Mouse (Mus musculus) Patski (cell line): Measurements from ENCODE around the gene Timm10. TPM values are rescaled to one million over a fixed set of nuclear protein-coding genes. Genes with fewer than 3 reads are reported as not detected.
A peak's percentile ranks its signal among the peaks of the same experiment; 100 is the strongest.

Experiments used
- ATAC-seq: fragments of 100-300 bp; one replicate; pipeline ENCODE4 v1.8.0; 2021
- CTCF ChIA-PET: fragments of 350-600 bp; sonication (Branson Sonifier 250); formaldehyde crosslinking; loops from one replicate; lab custom pipeline; 2022; ENCODE audit warnings: inconsistent platforms; lab: Charles Lee
- POLR2A ChIA-PET: fragments of 350-600 bp; sonication (Branson Sonifier 250); formaldehyde crosslinking; loops from one replicate; lab custom pipeline; 2022; ENCODE audit warnings: antibody characterized with exemption, inconsistent platforms; lab: Charles Lee
- DNase-seq: peaks from one replicate; pipeline ENCODE4 v3.0.0-alpha.2; 2011; ENCODE audit warnings: low read depth, low spot score
- H3K27me3 ChIP-seq: fragments of 371-371 bp; one replicate; pipeline ENCODE4 v1.5.1; 2021
- CTCF ChIP-seq: fragments of 100-300 bp; IDR thresholded peaks from one replicate; pipeline ENCODE4 v1.5.1; 2021
- in situ Hi-C: fragments of 300-500 bp; cut with MboI; formaldehyde crosslinking; loops from 3 replicates; pipeline ENCODE4 v1.11.1; 2018; ENCODE audit warnings: low pct_unique_long_range_greater_than_20kb, mixed read lengths
- polyA plus RNA-seq: library from polyadenylated mRNA; unstranded; gene quantifications from one replicate; pipeline ENCODE4 v1.2.3, GENCODE M21; 2021

The Timm10 gene
- polyA plus RNA-seq, 1 experiment from 2014 or later, result 56.5 TPM

DNA sequence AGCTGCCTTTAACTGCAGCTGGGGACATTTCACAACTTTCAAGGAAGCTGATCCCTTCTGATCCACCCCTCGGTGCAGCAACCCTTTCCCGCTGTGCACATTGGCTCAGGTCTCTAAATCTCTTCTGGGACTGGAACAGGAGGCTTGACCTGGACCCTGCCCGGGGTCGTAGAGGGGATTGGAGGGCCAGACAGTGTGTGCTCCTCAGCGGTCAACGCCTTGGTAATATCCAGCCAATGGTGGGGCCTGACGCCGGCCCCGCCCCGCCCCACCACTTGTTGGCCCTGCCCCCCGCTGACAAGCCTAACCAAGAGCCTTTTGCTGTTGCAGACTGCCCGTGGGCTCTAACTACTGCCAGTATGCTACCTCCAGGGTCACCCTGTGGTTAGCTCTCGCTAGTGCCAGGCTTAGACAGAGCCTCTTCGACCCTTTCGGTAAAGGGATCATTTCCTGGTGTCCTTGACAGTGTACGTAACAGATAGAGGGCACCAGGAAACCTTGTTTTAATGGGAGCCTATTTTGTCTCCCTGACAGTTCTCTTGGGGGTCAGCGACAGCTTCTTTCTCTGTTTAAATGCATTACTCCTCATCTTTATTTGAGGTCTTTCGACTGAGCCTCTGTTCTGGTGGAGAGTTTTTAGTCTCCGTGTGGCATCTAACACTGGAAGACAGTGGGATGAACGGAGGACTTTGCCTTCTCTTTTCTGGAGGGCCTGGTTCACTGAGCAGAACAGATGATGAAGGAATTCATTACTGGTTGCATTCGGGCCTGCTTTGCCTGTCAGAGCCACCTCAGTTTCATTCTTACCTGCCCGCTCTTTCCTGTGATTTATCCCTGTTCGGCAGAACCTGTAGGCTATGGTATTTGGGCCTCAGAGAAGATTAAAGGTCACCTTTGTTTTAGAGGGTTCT lies 24.6 kb downstream of the Timm10 start:
- no peak for DNase-seq
- ATAC-seq, result no peak

GRCm38 (mm10) chr2:84855732-84856131 lies 28.9 kb downstream of the Timm10 start:
- ChIA-PET CTCF (interaction anchor here (0.7 to 6.6 kb wide), 9 partner anchors 9 to 126 kb away, joined by 3 to 71 read pairs (median 6); partner anchors contain the start of genes Slc43a1 and Smtnl1), POLR2A (interaction anchor here (0.6 kb wide), 1 partner anchor 26 kb away, joined by 4 read pairs; no protein-coding TSS in a partner anchor)
- peak; percentile 64 for ATAC-seq

More for the DNA sequence above, 24.6 kb downstream of the Timm10 start:
- no peaks in the 10 kb centered on the region for H3K27me3 ChIP-seq
- ChIA-PET POLR2A (no interaction called here), CTCF (interaction anchor here (0.8 to 5.3 kb wide), 3 partner anchors 16 to 20 kb away, joined by 3 to 44 read pairs (median 3); no protein-coding TSS in a partner anchor)
- TF ChIP-seq CTCF, result no peak
- in situ Hi-C loops, result no loop called here

GRCm38 (mm10) chr2:84858551-84858950 lies 31.8 kb downstream of the Timm10 start:
- ATAC-seq, result peak; percentile 51
- CTCF ChIA-PET, result interaction anchor here (1.3 to 6.6 kb wide), 2 partner anchors 9 to 28 kb away, joined by 5 to 71 read pairs; no protein-coding TSS in a partner anchor
- no peaks in the 10 kb centered on the region for H3K27me3 ChIP-seq
- no peak for DNase-seq
- POLR2A ChIA-PET, result no interaction called here
- no peak for TF ChIP-seq CTCF
- in situ Hi-C loops, result no loop called here

More at GRCm38 (mm10) chr2:84855732-84856131, 28.9 kb downstream of the Timm10 start:
- no peaks in the 10 kb centered on the region for H3K27me3 ChIP-seq
- in situ Hi-C loops, result no loop called here
- DNase-seq, result no peak
- peak; percentile 79 for TF ChIP-seq CTCF

GRCm38 (mm10) chr2:84859991-84860780 lies 33.4 kb downstream of the Timm10 start:
- TF ChIP-seq CTCF, result no peak
- in situ Hi-C loops, result no loop called here
- ChIA-PET CTCF (interaction anchor here (1.4 to 1.8 kb wide), 2 partner anchors 9 to 29 kb away, joined by 4 to 5 read pairs; no protein-coding TSS in a partner anchor), POLR2A (no interaction called here)
- no peak for DNase-seq
- H3K27me3 ChIP-seq, result no peaks in the 10 kb centered on the region
- ATAC-seq, result no peak

DNA sequence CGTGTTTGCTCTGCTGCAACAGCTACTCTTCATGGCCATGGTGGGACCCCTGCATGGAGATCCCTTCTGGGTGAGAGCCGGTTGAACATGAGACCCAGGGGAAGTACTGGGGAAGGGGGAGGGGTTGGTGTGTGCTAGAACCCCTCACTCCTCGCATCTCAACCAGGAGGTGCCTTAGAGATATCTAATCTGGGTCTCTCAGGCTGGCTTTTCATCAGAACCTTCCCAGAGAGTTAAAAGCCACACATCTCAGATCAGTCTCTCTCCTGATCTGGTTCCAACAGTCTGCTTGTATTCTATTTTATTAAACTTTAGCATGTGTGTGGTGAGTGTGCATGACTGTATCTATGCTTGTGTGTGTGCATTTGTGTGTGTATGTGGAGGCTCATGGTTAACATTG lies 34.6 kb downstream of the Timm10 start:
- TF ChIP-seq CTCF, result no peak
- ATAC-seq, result no peak
- in situ Hi-C loops, result no loop called here
- ChIA-PET CTCF (interaction anchor here (1.8 kb wide), 1 partner anchor 30 kb away, joined by 5 read pairs; no protein-coding TSS in a partner anchor), POLR2A (no interaction called here)
- peaks cover 2% of the 10 kb centered on the region for H3K27me3 ChIP-seq
- DNase-seq, result no peak

- DNase-seq, result no peak
- POLR2A ChIA-PET, result no interaction called here
- in situ Hi-C loops, result no loop called here
- ATAC-seq, result no peak
- peaks cover 5% of the 10 kb centered on the region for H3K27me3 ChIP-seq
- CTCF ChIA-PET, result no interaction called here
- TF ChIP-seq CTCF, result no peak
Measured at GRCm38 (mm10) chr2:84862231-84862630, 35.4 kb downstream of the Timm10 start.

- TF ChIP-seq CTCF, result peak; percentile 81
- DNase-seq, result no peak
- CTCF ChIA-PET, result interaction anchor here (0.6 to 7.2 kb wide), 4 partner anchors 12 to 143 kb away, joined by 3 to 44 read pairs (median 34); no protein-coding TSS in a partner anchor
- in situ Hi-C loops, result no loop called here
- no peak for ATAC-seq
- H3K27me3 ChIP-seq, result peaks cover 5% of the 10 kb centered on the region
- POLR2A ChIA-PET, result interaction anchor here (0.8 kb wide), 1 partner anchor 33 kb away, joined by 3 read pairs; no protein-coding TSS in a partner anchor
Measured at GRCm38 (mm10) chr2:84865616-84866571, 39.1 kb downstream of the Timm10 start.

GRCm38 (mm10) chr2:84868521-84868943 lies 41.7 kb downstream of the Timm10 start:
- CTCF ChIA-PET, result interaction anchor here (0.7 to 7.2 kb wide), 11 partner anchors 8 to 139 kb away, joined by 3 to 44 read pairs (median 5); no protein-coding TSS in a partner anchor
- DNase-seq (no peak), ATAC-seq (peak; percentile 17)
- in situ Hi-C loops, result no loop called here
- peaks cover 15% of the 10 kb centered on the region for H3K27me3 ChIP-seq
- POLR2A ChIA-PET, result interaction anchor here (1.2 kb wide), 1 partner anchor 39 kb away, joined by 4 read pairs; no protein-coding TSS in a partner anchor
- peak; percentile 79 for TF ChIP-seq CTCF

- no peak for ATAC-seq
- in situ Hi-C loops, result no loop called here
- ChIA-PET CTCF (interaction anchor here (0.7 to 7.2 kb wide), 10 partner anchors 9 to 138 kb away, joined by 3 to 44 read pairs (median 5); no protein-coding TSS in a partner anchor), POLR2A (interaction anchor here (1.2 kb wide), 1 partner anchor 40 kb away, joined by 4 read pairs; no protein-coding TSS in a partner anchor)
- no peak for TF ChIP-seq CTCF
- H3K27me3 ChIP-seq, result peaks cover 15% of the 10 kb centered on the region
- no peak for DNase-seq
Measured at GRCm38 (mm10) chr2:84868977-84869376, 42.2 kb downstream of the Timm10 start.
